Mouse (Mus musculus) midbrain, embryonic 16.5 days (tissue): ENCODE data around the gene 9430097D07Rik. TPM values are rescaled to one million over a fixed set of nuclear protein-coding genes. Genes with fewer than 3 reads are reported as not detected.
A peak's percentile ranks its signal among the peaks of the same experiment; 100 is the strongest.

Source experiments
- ATAC-seq: fragments of 200-750 bp; cut with Nextera tagmentation; 2 replicates; pipeline ENCODE4 v1.8.0; 2017; ENCODE audit warnings: moderate TSS enrichment
- H3K27ac ChIP-seq: fragments of 300-500 bp; sonication (generic); 2 replicates; pipeline ENCODE4 v1.5.1; 2014; ENCODE audit warnings: mild to moderate bottlenecking, low read length, mixed read lengths
- H3K27me3 ChIP-seq: fragments of 300-500 bp; sonication (generic); 2 replicates; pipeline ENCODE4 v1.6.1; 2014; ENCODE audit warnings: low read depth, low read length, mixed read lengths; ENCODE audit not compliant: control insufficient read depth, insufficient read depth
- H3K36me3 ChIP-seq: fragments of 300-500 bp; sonication (generic); 2 replicates; pipeline ENCODE4 v1.6.1; 2014; ENCODE audit warnings: mild to moderate bottlenecking, low read length, moderate library complexity, mixed read lengths; ENCODE audit not compliant: control insufficient read depth, insufficient read depth
- H3K4me1 ChIP-seq: fragments of 300-500 bp; sonication (generic); 2 replicates; pipeline ENCODE4 v1.6.1; 2014; ENCODE audit warnings: mild to moderate bottlenecking, low read length, mixed read lengths; ENCODE audit not compliant: control insufficient read depth, insufficient read depth
- H3K4me2 ChIP-seq: fragments of 300-500 bp; sonication (generic); 2 replicates; pipeline ENCODE4 v1.6.1; 2014; ENCODE audit warnings: mild to moderate bottlenecking, low read length, mixed read lengths
- H3K4me3 ChIP-seq: fragments of 300-500 bp; sonication (generic); 2 replicates; pipeline ENCODE4 v1.5.1; 2014; ENCODE audit warnings: low read depth, mild to moderate bottlenecking, low read length, moderate library complexity, mixed read lengths
- H3K9ac ChIP-seq: fragments of 300-500 bp; sonication (generic); 2 replicates; pipeline ENCODE4 v1.6.1; 2014; ENCODE audit warnings: low read depth, low read length, mixed read lengths
- H3K9me3 ChIP-seq: fragments of 300-500 bp; sonication (generic); replicated peaks from 2 replicates; pipeline ENCODE4 v1.6.1; 2014; ENCODE audit warnings: mild to moderate bottlenecking, low read length, mixed read lengths; ENCODE audit not compliant: control insufficient read depth, poor library complexity, severe bottlenecking
- WGBS: fragments of 180-500 bp; shearing (Covaris S2); extraction: QIAGEN DNeasy Blood & Tissue Kit; methylation state at CpG from one replicate; pipeline ENCODE4 v1.1.7; 2014; 5-methylcytosine and 5-hydroxymethylcytosine counted together
- polyA plus RNA-seq: library from polyadenylated mRNA; unstranded; fragments of >200 nt; fragmentation: Nextera tagmentation; extraction: Ambion mirVana; gene quantifications from 2 replicates; pipeline ENCODE4 v1.2.1, GENCODE M21; 2015

Gene 9430097D07Rik
- polyA plus RNA-seq, 1 experiment from 2014 or later: 1.1 TPM

DNA sequence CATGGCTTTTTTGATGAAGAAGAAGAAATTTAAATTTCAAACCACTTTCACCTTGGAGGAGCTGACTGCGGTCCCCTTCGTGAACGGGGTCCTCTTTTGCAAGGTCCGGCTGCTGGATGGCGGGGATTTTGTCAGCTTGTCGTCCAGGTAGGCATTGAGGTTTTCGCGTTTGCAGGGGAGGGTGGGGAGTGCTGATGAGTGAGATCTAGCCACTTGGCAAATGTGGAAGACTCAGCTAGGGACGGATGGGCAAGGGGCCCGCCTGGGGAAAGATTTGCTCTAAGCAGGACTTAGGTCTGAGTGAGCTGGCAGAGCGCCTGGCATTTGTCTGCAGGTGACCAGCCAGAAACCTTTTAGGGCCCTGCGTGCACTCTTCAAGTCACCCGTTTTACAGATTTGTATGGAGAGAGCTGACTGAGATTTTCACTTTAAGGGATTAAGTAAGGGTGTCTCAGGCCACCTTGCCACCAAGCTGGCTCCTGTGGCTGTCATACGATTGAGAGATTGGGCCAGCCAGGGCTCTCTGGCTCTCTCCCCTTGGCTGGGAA is 39.3 kb downstream of the 9430097D07Rik start:
- Histone ChIP-seq H3K27me3 (no peaks in the 10 kb centered on the region), H3K9ac (peak overlapping the region; percentile 95), H3K4me3 (peak overlapping the region; percentile 83), H3K36me3 (no peaks in the 10 kb centered on the region), H3K4me2 (peak overlapping the region; percentile 88), H3K27ac (peak overlapping the region; percentile 62), H3K9me3 (no peaks in the 10 kb centered on the region), H3K4me1 (peaks cover 38% of the 10 kb centered on the region)
- ATAC-seq: no peak
- WGBS: 1% methylated on average over 14 of the region's 14 CpGs

DNA sequence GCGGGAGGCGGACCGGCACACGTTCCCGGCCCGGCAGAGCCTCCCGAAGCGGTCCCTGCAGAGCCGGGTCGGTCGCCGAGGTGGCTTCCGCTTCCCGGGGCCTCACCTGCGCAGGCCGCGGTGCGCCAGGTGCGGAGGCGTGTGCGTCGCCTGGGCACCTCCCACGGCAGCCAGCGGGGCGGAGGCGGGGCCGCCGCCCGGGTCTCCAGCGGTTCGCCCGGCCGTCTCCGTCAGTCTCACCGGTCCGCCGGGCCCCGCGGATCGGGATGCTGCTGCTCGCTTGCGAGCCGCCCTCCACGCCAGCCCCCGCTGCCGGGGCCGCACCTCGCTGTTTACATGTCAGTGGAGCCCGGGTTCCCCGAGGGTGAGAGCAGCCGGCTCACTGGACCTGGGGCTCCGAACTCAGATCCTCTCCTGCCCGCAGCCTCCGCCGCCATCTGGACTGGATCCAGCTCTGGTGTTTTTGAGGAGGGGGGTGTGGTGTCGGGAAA is 39.9 kb downstream of the 9430097D07Rik start:
- WGBS: under 1% methylated on average over 55 of the region's 56 CpGs
- Histone ChIP-seq H3K4me1 (peaks cover 38% of the 10 kb centered on the region), H3K9me3 (no peaks in the 10 kb centered on the region), H3K27me3 (no peaks in the 10 kb centered on the region), H3K4me2 (peak overlapping the region; percentile 88), H3K36me3 (no peaks in the 10 kb centered on the region), H3K27ac (peak overlapping the region; percentile 93), H3K9ac (peak overlapping the region; percentile 95), H3K4me3 (peak overlapping the region; percentile 83)
- peak; percentile 52 for ATAC-seq

DNA sequence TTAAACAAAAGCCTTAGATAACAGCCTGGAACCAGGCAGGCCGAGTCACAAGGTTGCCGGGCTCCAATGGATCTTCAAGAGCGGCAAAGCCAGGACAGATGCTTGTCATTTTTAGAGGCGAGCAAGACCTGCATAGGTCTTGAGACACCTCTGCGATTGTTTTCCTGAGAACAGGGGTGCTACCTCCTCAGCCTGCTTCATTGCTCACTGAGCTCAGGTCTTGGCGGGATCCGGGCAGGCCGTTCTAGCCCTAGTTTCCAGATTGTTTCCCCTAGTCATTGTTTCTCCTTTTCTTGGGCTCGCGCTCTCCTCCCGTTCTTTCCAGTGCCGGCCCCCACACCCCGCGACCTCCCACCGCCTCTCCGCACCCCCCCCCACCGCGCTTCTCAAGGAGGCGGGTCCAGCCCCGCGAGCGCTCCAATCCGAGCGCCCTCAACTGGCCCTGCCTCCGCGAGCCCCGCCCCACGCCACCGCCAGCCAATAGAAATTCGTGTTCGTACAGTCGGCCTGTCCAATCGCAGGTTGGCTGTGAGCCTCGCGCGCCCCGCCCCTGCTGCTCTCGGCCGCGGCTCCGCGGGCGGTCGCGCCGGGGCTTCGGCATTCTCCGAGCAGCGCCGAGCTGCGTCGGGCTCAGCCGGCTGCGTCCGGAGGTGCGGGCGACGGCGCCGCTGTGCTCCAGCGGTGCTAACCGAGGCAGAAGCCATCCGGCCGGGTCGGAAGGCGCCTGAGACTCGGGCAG is 40.6 kb downstream of the 9430097D07Rik start, which contains the start of gene Fam102a:
Gene Fam102a, plus strand, starts transcription at position 600 of the 739 bp plus-strand sequence.
- Histone ChIP-seq H3K4me1 (peaks cover 38% of the 10 kb centered on the region), H3K9me3 (no peaks in the 10 kb centered on the region), H3K4me3 (peak within 1 kb of the TSS; percentile 83), H3K27me3 (no peaks in the 10 kb centered on the region), H3K4me2 (peak within 1 kb of the TSS; percentile 88), H3K27ac (peak within 1 kb of the TSS; percentile 93), H3K36me3 (no peaks in the 10 kb centered on the region), H3K9ac (peak within 1 kb of the TSS; percentile 95)
- under 1% methylated on average over 57 of the region's 67 CpGs for WGBS
- ATAC-seq: peak; percentile 96

DNA sequence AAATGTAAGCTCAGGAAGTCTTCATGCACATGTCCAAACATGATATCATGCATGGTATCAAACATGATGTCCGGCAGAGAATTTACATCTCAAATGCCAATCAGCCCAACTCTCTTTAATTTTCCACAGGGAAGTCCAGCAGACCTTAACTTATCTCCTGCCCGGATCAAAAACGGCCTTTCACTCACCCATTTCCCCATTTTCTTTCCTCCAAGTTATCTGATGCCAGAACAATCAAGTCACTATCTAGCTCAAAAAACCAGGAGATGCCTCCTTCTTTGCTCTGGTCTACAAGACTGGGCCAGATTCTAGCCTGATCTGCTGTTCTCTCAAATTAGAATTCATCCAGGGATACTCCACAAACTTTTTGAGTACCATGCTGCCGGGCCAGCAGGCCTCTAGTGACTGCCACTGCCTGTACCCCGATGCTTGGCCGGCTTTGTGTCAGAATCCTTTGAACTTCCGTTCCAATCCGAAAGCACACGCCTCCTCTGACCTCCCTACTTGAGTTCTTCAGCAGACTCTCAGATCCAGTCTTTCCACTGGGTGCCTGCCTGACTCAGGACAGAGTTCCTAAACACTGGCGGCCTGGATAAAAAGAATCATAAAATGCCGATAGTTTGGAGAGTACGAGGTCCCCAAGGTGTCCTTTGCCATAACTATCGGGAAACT is 41.3 kb downstream of the 9430097D07Rik start:
- peak overlapping the region; percentile 83 for H3K4me3 ChIP-seq
- 12% methylated on average over 13 of the region's 13 CpGs for WGBS
- no peak for ATAC-seq
- H3K9ac ChIP-seq: peak overlapping the region; percentile 58
- no peaks in the 10 kb centered on the region for H3K9me3 ChIP-seq
- peak overlapping the region; percentile 78 for H3K4me2 ChIP-seq
- no peaks in the 10 kb centered on the region for H3K36me3 ChIP-seq
- H3K27ac ChIP-seq: peak overlapping the region; percentile 81
- H3K27me3 ChIP-seq: no peaks in the 10 kb centered on the region
- H3K4me1 ChIP-seq: peaks cover 38% of the 10 kb centered on the region

DNA sequence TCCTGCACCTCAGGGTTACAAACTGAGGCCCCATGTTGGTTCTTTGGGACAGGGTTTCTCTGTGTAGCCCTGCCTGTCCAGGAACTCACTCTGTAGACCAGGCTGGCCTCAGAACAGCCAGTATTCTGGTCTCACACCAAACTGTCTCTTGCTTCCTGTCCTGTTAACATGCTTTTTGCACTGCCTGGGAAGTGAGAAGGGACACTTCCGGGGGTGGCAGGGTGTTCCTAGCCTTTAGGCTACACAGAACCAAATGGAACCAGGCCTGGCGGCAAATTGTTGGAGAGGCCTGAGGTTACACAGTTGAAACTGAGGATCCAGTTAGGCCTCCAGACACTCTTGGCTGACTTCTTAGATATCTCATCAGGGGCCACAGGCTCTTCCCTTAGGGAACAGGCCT is 42.3 kb downstream of the 9430097D07Rik start:
- 91% methylated on average over 2 of the region's 2 CpGs for WGBS
- 0 out of 2 replicates have a peak overlapping the region, but pooled peaks have one; percentile 16 for H3K9ac ChIP-seq

DNA sequence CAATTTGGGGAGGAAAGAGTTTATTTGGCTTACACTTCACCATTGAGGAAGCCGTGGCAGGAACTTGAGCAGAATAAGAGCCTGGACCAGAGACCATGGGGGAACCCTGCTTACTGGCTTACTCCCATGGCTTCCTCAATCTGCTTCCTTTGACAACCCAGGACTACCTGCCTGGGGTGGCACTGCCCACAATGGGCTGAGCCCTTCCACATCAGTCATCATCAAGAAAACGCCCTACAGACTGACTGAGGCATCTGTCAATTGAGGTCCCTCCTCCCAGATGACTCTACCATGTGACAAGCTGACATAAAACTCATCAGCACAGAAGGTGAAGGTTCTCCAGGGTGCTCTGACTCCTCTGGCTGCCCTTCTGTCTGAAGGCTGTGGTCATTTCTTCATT is 45.0 kb downstream of the 9430097D07Rik start:
- WGBS: 87% methylated on average over 2 of the region's 2 CpGs

More for the DNA sequence above, 42.3 kb downstream of the 9430097D07Rik start:
- no peak overlapping the region for H3K4me2 ChIP-seq
- H3K4me1 ChIP-seq: peaks cover 27% of the 10 kb centered on the region
- no peaks in the 10 kb centered on the region for H3K9me3 ChIP-seq
- no peak for ATAC-seq
- H3K36me3 ChIP-seq: no peaks in the 10 kb centered on the region
- no peak overlapping the region for H3K27ac ChIP-seq
- no peak overlapping the region for H3K4me3 ChIP-seq
- no peaks in the 10 kb centered on the region for H3K27me3 ChIP-seq

DNA sequence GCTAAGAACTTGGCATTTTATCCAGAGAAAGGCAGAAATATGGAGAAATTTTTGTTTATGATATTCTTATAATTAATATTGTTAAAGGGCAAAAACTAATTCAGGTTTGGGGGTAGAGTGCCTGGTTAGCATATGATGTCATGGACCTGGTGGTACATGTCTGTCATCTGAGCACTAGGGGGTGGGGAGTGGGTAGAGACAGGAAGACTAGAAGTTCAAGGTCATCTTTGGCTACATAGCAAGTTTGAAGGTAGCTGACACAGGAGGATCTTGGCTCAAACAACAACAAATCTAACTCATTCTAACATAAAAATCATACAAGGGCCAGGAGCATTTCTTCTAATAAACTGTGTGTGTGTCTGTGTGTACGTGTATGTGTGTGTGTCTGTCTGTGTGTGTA is 47.2 kb downstream of the 9430097D07Rik start:
- H3K27ac ChIP-seq: no peak overlapping the region
- H3K4me1 ChIP-seq: no peaks in the 10 kb centered on the region
- H3K9ac ChIP-seq: no peak overlapping the region
- H3K4me2 ChIP-seq: no peak overlapping the region
- no peaks in the 10 kb centered on the region for H3K9me3 ChIP-seq
- no peak overlapping the region for H3K4me3 ChIP-seq
- H3K27me3 ChIP-seq: no peaks in the 10 kb centered on the region
- no peak for ATAC-seq
- WGBS: 82% methylated on average over 1 of the region's 1 CpGs
- no peaks in the 10 kb centered on the region for H3K36me3 ChIP-seq

More for the DNA sequence above, 45.0 kb downstream of the 9430097D07Rik start:
- Histone ChIP-seq H3K27me3 (no peaks in the 10 kb centered on the region), H3K4me1 (peaks cover 7% of the 10 kb centered on the region), H3K36me3 (no peaks in the 10 kb centered on the region), H3K4me3 (no peak overlapping the region), H3K9ac (no peak overlapping the region), H3K9me3 (no peaks in the 10 kb centered on the region), H3K27ac (no peak overlapping the region), H3K4me2 (no peak overlapping the region)
- no peak for ATAC-seq

DNA sequence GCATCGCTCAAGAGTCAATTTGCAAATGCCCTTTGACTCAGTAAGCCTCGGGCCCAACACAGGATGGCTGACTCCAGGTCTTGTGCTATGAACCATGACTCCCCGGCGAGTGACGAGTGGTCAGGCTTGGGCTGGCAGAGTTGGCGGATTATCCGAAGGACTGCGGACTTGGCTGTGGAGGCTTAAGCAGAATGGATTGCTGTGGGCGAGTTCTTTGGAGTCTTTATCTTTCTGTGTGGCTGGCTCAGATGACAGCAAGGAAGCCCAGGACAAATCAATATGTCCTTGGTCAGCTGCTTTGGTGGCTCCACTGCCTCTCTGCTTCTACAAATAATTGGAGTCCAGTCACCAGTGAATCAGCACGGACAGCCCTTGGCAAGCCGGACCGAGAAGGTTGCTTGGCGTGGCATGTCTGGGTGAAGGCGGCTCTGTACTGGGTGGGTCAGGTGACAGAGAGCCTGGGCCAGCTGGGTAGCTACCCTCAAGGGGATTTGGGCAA is 48.0 kb downstream of the 9430097D07Rik start:
- WGBS: 53% methylated on average over 14 of the region's 14 CpGs
- H3K4me2 ChIP-seq: no peak overlapping the region
- no peak overlapping the region for H3K27ac ChIP-seq
- H3K27me3 ChIP-seq: no peaks in the 10 kb centered on the region
- H3K36me3 ChIP-seq: no peaks in the 10 kb centered on the region
- no peak overlapping the region for H3K9ac ChIP-seq
- H3K4me3 ChIP-seq: no peak overlapping the region
- no peaks in the 10 kb centered on the region for H3K9me3 ChIP-seq
- no peaks in the 10 kb centered on the region for H3K4me1 ChIP-seq
- no peak for ATAC-seq
